Mouse (Mus musculus): ENCODE measurements around the gene Polr2a.
"Not testable (repeated sequence)": the region's sequence is repeated elsewhere in the genome, so short reads cannot be mapped to it uniquely, and the experiment has no call there.

Gene Polr2a

GRCm38 (mm10) chr11:69706775-69707479 is 51.5 kb downstream of the Polr2a start:
- DNase-seq (ENCODE audit: low read depth, low spot score) = no peak

GRCm38 (mm10) chr11:69704613-69705010 is 53.8 kb downstream of the Polr2a start:
- DNase-seq (ENCODE audit: low read depth, low spot score) = no peak

- DNase-seq (ENCODE audit: low read depth, low spot score) = no peak
Measured at GRCm38 (mm10) chr11:69703814-69704612, 54.4 kb downstream of the Polr2a start.

GRCm38 (mm10) chr11:69703381-69703780 is 55.1 kb downstream of the Polr2a start:
- not testable (repeated sequence) for DNase-seq (ENCODE audit: low read depth, low spot score)

GRCm38 (mm10) chr11:69702886-69703285 is 55.6 kb downstream of the Polr2a start:
- not testable (repeated sequence) for DNase-seq (ENCODE audit: low read depth, low spot score)

- DNase-seq (ENCODE audit: low read depth, low spot score) = no peak
Measured at GRCm38 (mm10) chr11:69699595-69699994, 58.8 kb downstream of the Polr2a start.

GRCm38 (mm10) chr11:69698574-69698973 is 59.9 kb downstream of the Polr2a start:
- no peak for DNase-seq (ENCODE audit: low read depth, low spot score)

GRCm38 (mm10) chr11:69697396-69697795 is 61.0 kb downstream of the Polr2a start:
- no peak for DNase-seq (ENCODE audit: low read depth, low spot score)

GRCm38 (mm10) chr11:69695361-69696181 is 62.9 kb downstream of the Polr2a start, which contains the start of the genes Tnfsf12 and Tnfsfm13:
Gene Tnfsf12, minus strand, starts transcription at chr11:69695849.
Gene Tnfsfm13, minus strand, starts transcription at chr11:69696098.
- no peak for DNase-seq (ENCODE audit: low read depth, low spot score)

GRCm38 (mm10) chr11:69695046-69695360 is 63.4 kb downstream of the Polr2a start:
- no peak for DNase-seq (ENCODE audit: low read depth, low spot score)

GRCm38 (mm10) chr11:69693421-69693965 is 64.9 kb downstream of the Polr2a start:
- DNase-seq (ENCODE audit: low read depth, low spot score) = no peak

GRCm38 (mm10) chr11:69692863-69693262 is 65.6 kb downstream of the Polr2a start:
- no peak for DNase-seq (ENCODE audit: low read depth, low spot score)

- no peak for DNase-seq (ENCODE audit: low read depth, low spot score)
Measured at GRCm38 (mm10) chr11:69692196-69692811, 66.1 kb downstream of the Polr2a start.

- no peak for DNase-seq (ENCODE audit: low read depth, low spot score)
Measured at GRCm38 (mm10) chr11:69689891-69690290, 68.5 kb downstream of the Polr2a start.

- DNase-seq (ENCODE audit: low read depth, low spot score) = no peak
Measured at GRCm38 (mm10) chr11:69687061-69687460, 71.4 kb downstream of the Polr2a start.

- no peak for DNase-seq (ENCODE audit: low read depth, low spot score)
Measured at GRCm38 (mm10) chr11:69686377-69686776, 72.1 kb downstream of the Polr2a start.

GRCm38 (mm10) chr11:69685526-69686148 is 72.8 kb downstream of the Polr2a start, which contains the start of gene Tnfsf13:
Gene Tnfsf13, minus strand, starts transcription at chr11:69685784.
- DNase-seq (ENCODE audit: low read depth, low spot score) = no peak

GRCm38 (mm10) chr11:69684936-69685335 is 73.5 kb downstream of the Polr2a start:
- DNase-seq (ENCODE audit: low read depth, low spot score) = no peak

- no peak for DNase-seq (ENCODE audit: low read depth, low spot score)
Measured at GRCm38 (mm10) chr11:69684128-69684745, 74.2 kb downstream of the Polr2a start.

Measured in CD4-positive helper T cell, adult 2 months (primary cell).